Mouse (Mus musculus) cortical plate, adult 2 months (tissue): ENCODE measurements around the gene Irgq.

Experiments
- CTCF ChIP-seq: fragments of 200-500 bp; IDR thresholded peaks from 2 replicates; pipeline ENCODE4 v1.5.1; 2011; ENCODE audit warnings: mild to moderate bottlenecking, control low read depth, low read length; ENCODE audit not compliant: insufficient read depth; ENCODE audit errors: extremely low read depth
- POLR2A ChIP-seq: fragments of 200-500 bp; IDR thresholded peaks from 2 replicates; pipeline ENCODE4 v1.6.1; 2011; ENCODE audit warnings: mild to moderate bottlenecking, low read length, control low read depth; ENCODE audit not compliant: insufficient read depth; ENCODE audit errors: extremely low read depth

DNA sequence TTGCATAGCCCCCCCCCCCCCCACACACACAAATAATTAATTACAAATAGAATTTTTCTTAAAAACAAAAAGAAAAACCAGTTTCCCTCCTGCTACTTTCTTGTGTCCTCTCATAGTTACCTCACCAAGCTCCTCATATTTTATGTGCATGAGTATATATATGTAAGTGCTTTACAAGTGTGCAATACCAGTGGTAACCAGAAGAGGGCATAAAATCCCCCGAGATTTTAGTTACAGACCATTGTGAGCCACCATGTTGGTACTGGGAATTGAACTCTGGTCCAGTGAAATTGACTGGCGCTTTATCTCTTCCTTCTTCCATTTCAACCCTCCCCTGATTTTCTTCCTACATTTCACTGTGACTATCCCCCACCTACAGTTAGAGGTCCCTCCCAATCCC lies 14.0 kb downstream of the Irgq start:
- TF ChIP-seq CTCF (no peak), POLR2A (no peak)
